Mouse (Mus musculus) small intestine, adult 2 months (tissue): ENCODE results near the gene Arglu1.

Experiments
- CTCF ChIP-seq: fragments of 200-500 bp; IDR thresholded peaks from 2 replicates; pipeline ENCODE4 v1.5.1; 2012; ENCODE audit warnings: low read depth, mild to moderate bottlenecking, control low read depth, inconsistent platforms, low read length, moderate library complexity, mixed read lengths; ENCODE audit not compliant: insufficient replicate concordance, insufficient read length; ENCODE audit errors: extremely low read depth
- POLR2A ChIP-seq: fragments of 200-500 bp; IDR thresholded peaks from 2 replicates; pipeline ENCODE4 v1.6.1; 2012; ENCODE audit warnings: low read depth, mild to moderate bottlenecking, control low read depth, inconsistent platforms, low read length, moderate library complexity

DNA sequence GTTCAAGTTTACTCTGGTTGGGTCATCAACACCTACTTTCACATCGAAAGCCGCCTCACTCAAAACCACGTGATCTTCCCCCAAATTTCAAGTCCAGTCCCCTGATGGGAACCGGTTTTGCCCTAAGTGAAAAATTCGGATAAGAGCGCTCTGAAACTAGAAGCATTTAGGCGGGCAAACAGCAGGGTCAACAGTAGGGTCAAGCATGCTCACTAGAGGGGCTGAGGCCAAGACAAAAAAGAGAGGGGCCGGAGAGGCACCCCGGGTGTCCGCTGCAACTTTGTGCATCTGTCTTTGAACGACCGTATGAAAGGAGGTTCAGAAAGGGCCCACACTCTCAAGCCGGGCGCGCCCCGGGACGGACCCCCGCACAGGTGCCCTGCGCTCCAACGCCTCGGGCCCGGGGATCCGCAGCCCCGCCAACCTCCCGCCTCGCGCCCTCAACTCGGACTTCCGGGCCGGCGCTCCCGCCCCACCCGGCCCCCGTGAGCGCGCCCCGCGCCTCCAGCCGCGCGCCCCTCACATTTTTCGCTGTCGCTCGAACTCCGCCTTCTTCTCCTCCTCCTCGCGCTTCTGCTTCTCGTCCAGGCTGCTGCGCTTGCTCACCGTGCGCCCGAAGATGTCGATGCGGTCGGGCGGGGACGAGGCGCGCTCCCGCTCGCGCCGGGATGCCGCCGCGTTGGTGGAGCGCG lies 721 bp downstream of the Arglu1 start:
- no peak for TF ChIP-seq CTCF
- TF ChIP-seq POLR2A: peak; percentile 11; the same call in 1 of the 2 replicates
